Mouse (Mus musculus): Measurements from ENCODE around the gene Pigx. TPM values are rescaled to one million over a fixed set of nuclear protein-coding genes. Genes with fewer than 3 reads are reported as not detected.
"Not testable (repeated sequence)": the region's sequence is repeated elsewhere in the genome, so short reads cannot be mapped to it uniquely, and the experiment has no call there.

The Pigx gene
- polyA plus RNA-seq, 1 experiment = not detected

GRCm38 (mm10) chr16:32076406-32076805 lies 23.1 kb downstream of the Pigx start:
- Histone ChIP-seq H3K4me1 (ENCODE audit: control insufficient read depth, insufficient read depth, low read length) (no peaks in the 10 kb centered on the region), H3K27ac (ENCODE audit: insufficient read depth, low read depth, low read length) (no peak overlapping the region), H3K4me3 (ENCODE audit: insufficient read depth, low read depth, low read length) (no peak overlapping the region)
- WGBS = 53% methylated on average over 3 of the region's 3 CpGs
- TF ChIP-seq CTCF (IDR thresholded peaks at IDR 0.05; ENCODE audit: insufficient read depth, low read depth, low read length) = no peak

- Histone ChIP-seq H3K27ac (ENCODE audit: insufficient read depth, low read depth, low read length) (no peak overlapping the region), H3K4me3 (ENCODE audit: insufficient read depth, low read depth, low read length) (no peak overlapping the region), H3K4me1 (ENCODE audit: control insufficient read depth, insufficient read depth, low read length) (no peaks in the 10 kb centered on the region)
- 56% methylated on average over 1 of the region's 1 CpGs for WGBS
- TF ChIP-seq POLR2A (IDR thresholded peaks at IDR 0.05; ENCODE audit: insufficient read depth, low read depth, low read length) (no peak), CTCF (IDR thresholded peaks at IDR 0.05; ENCODE audit: insufficient read depth, low read depth, low read length) (no peak)
Observed at GRCm38 (mm10) chr16:32075762-32076161, 23.8 kb downstream of the Pigx start.

GRCm38 (mm10) chr16:32070070-32070469 lies 29.5 kb downstream of the Pigx start:
- not testable (repeated sequence) for H3K27ac ChIP-seq (ENCODE audit: insufficient read depth, low read depth, low read length); H3K4me1 ChIP-seq (ENCODE audit: control insufficient read depth, insufficient read depth, low read length); H3K4me3 ChIP-seq (ENCODE audit: insufficient read depth, low read depth, low read length)
- WGBS = 92% methylated on average over 4 of the region's 4 CpGs

GRCm38 (mm10) chr16:32068389-32069300 lies 30.9 kb downstream of the Pigx start:
- Histone ChIP-seq H3K4me1 (ENCODE audit: control insufficient read depth, insufficient read depth, low read length) (no peaks in the 10 kb centered on the region; the same call in 1 of the 2 replicates), H3K4me3 (ENCODE audit: insufficient read depth, low read depth, low read length) (no peak overlapping the region), H3K27ac (ENCODE audit: insufficient read depth, low read depth, low read length) (no peak overlapping the region)
- WGBS = 80% methylated on average over 12 of the region's 12 CpGs
- TF ChIP-seq CTCF (IDR thresholded peaks at IDR 0.05; ENCODE audit: insufficient read depth, low read depth, low read length) = no peak
- TF ChIP-seq POLR2A (IDR thresholded peaks at IDR 0.05; ENCODE audit: insufficient read depth, low read depth, low read length) = no peak

- no peak overlapping the region for H3K4me3 ChIP-seq (ENCODE audit: insufficient read depth, low read depth, low read length)
- 100% methylated on average over 1 of the region's 1 CpGs for WGBS
- TF ChIP-seq POLR2A (IDR thresholded peaks at IDR 0.05; ENCODE audit: insufficient read depth, low read depth, low read length) (no peak), CTCF (IDR thresholded peaks at IDR 0.05; ENCODE audit: insufficient read depth, low read depth, low read length) (no peak)
- H3K4me1 ChIP-seq (ENCODE audit: control insufficient read depth, insufficient read depth, low read length) = no peaks in the 10 kb centered on the region; the same call in 1 of the 2 replicates
- H3K27ac ChIP-seq (ENCODE audit: insufficient read depth, low read depth, low read length) = no peak overlapping the region
Observed at GRCm38 (mm10) chr16:32066899-32067298, 32.6 kb downstream of the Pigx start.

GRCm38 (mm10) chr16:32063900-32064299 lies 35.6 kb downstream of the Pigx start:
- H3K27ac ChIP-seq (ENCODE audit: insufficient read depth, low read depth, low read length) = no peak overlapping the region
- H3K4me3 ChIP-seq (ENCODE audit: insufficient read depth, low read depth, low read length) = no peak overlapping the region
- TF ChIP-seq POLR2A (IDR thresholded peaks at IDR 0.05; ENCODE audit: insufficient read depth, low read depth, low read length) (no peak), CTCF (IDR thresholded peaks at IDR 0.05; ENCODE audit: insufficient read depth, low read depth, low read length) (no peak)
- H3K4me1 ChIP-seq (ENCODE audit: control insufficient read depth, insufficient read depth, low read length) = no peaks in the 10 kb centered on the region; the same call in 1 of the 2 replicates
- WGBS = 57% methylated on average over 7 of the region's 7 CpGs

GRCm38 (mm10) chr16:32062226-32062625 lies 37.3 kb downstream of the Pigx start:
- WGBS = 84% methylated on average over 2 of the region's 2 CpGs
- Histone ChIP-seq H3K4me3 (ENCODE audit: insufficient read depth, low read depth, low read length) (no peak overlapping the region), H3K27ac (ENCODE audit: insufficient read depth, low read depth, low read length) (no peak overlapping the region), H3K4me1 (ENCODE audit: control insufficient read depth, insufficient read depth, low read length) (no peaks in the 10 kb centered on the region; the same call in 1 of the 2 replicates)
- TF ChIP-seq POLR2A (IDR thresholded peaks at IDR 0.05; ENCODE audit: insufficient read depth, low read depth, low read length) = no peak

GRCm38 (mm10) chr16:32059840-32060523 lies 39.6 kb downstream of the Pigx start:
- H3K4me1 ChIP-seq (ENCODE audit: control insufficient read depth, insufficient read depth, low read length) = no peaks in the 10 kb centered on the region
- TF ChIP-seq CTCF (IDR thresholded peaks at IDR 0.05; ENCODE audit: insufficient read depth, low read depth, low read length) = no peak
- no peak for TF ChIP-seq POLR2A (IDR thresholded peaks at IDR 0.05; ENCODE audit: insufficient read depth, low read depth, low read length)
- no peak overlapping the region for H3K4me3 ChIP-seq (ENCODE audit: insufficient read depth, low read depth, low read length)
- 63% methylated on average over 6 of the region's 6 CpGs for WGBS
- no peak overlapping the region for H3K27ac ChIP-seq (ENCODE audit: insufficient read depth, low read depth, low read length)

GRCm38 (mm10) chr16:32058817-32059216 lies 40.7 kb downstream of the Pigx start:
- Histone ChIP-seq H3K27ac (ENCODE audit: insufficient read depth, low read depth, low read length) (no peak overlapping the region), H3K4me1 (ENCODE audit: control insufficient read depth, insufficient read depth, low read length) (no peaks in the 10 kb centered on the region), H3K4me3 (ENCODE audit: insufficient read depth, low read depth, low read length) (no peak overlapping the region)
- no peak for TF ChIP-seq POLR2A (IDR thresholded peaks at IDR 0.05; ENCODE audit: insufficient read depth, low read depth, low read length)
- no peak for TF ChIP-seq CTCF (IDR thresholded peaks at IDR 0.05; ENCODE audit: insufficient read depth, low read depth, low read length)
- WGBS = 85% methylated on average over 5 of the region's 5 CpGs

Data from olfactory bulb, adult 2 months (tissue).